Mouse (Mus musculus) kidney, adult 10 weeks (tissue): ENCODE data around the gene Cdc25a. TPM values are rescaled to one million over a fixed set of nuclear protein-coding genes. Genes with fewer than 3 reads are reported as not detected.

ENCODE experiments used
- polyA plus RNA-seq: library from polyadenylated mRNA; stranded (reverse); fragments of 350-450 nt; fragmentation: Illumina TruSeq; extraction: RNeasy Lipid Tissue Mini Kit (QIAGEN cat#74804); gene quantifications from one replicate; pipeline ENCODE4 v1.2.3, GENCODE M21; 2014; ENCODE audit warnings: low read depth, low replicate concordance

Cdc25a gene
- polyA plus RNA-seq: 7.8 TPM

GRCm38 (mm10) chr9:109874797-109875691 is at the start of gene Cdc25a:
Gene Cdc25a (plus strand): TSS chr9:109875579.

GRCm38 (mm10) chr9:109832391-109833087 is 42.8 kb upstream of the Cdc25a start, which contains the start of gene Nme6:
Gene Nme6 (plus strand): TSS chr9:109832749.

GRCm38 (mm10) chr9:109849312-109849758 is 26.0 kb upstream of the Cdc25a start, which contains the start of gene Camp:
Gene Camp (minus strand): TSS chr9:109849617.

GRCm38 (mm10) chr9:109931257-109932171 is 56.1 kb downstream of the Cdc25a start, which contains the start of gene Map4:
Gene Map4 (plus strand): TSS chr9:109931460.

Other genes starting within 250 kb of the Cdc25a start
- not detected for gene Fbxw24, start 249.5 kb upstream of the Cdc25a start, polyA plus RNA-seq
- gene Fbxw25, start 210.9 kb upstream of the Cdc25a start, polyA plus RNA-seq: not detected
- not detected for gene Fbxw18, start 172.9 kb upstream of the Cdc25a start, polyA plus RNA-seq
- gene Fbxw26, start 129.5 kb upstream of the Cdc25a start, polyA plus RNA-seq: not detected
- not detected for gene Fbxw27, start 84.9 kb upstream of the Cdc25a start, polyA plus RNA-seq
- gene Spink8, start 63.3 kb upstream of the Cdc25a start, polyA plus RNA-seq: 48.1 TPM
- 2.1 TPM for gene Nme6, start 42.8 kb upstream of the Cdc25a start, polyA plus RNA-seq
- not detected for gene Camp, start 26.0 kb upstream of the Cdc25a start, polyA plus RNA-seq
- 25.2 TPM for gene Map4, start 55.9 kb downstream of the Cdc25a start, polyA plus RNA-seq
- gene Smarcc1, start 242.1 kb downstream of the Cdc25a start, polyA plus RNA-seq: 34.2 TPM
- 28.5 TPM for gene Dhx30, start 242.3 kb downstream of the Cdc25a start, polyA plus RNA-seq